Mouse (Mus musculus): Measurements from ENCODE around the gene Gm28053.

DNA sequence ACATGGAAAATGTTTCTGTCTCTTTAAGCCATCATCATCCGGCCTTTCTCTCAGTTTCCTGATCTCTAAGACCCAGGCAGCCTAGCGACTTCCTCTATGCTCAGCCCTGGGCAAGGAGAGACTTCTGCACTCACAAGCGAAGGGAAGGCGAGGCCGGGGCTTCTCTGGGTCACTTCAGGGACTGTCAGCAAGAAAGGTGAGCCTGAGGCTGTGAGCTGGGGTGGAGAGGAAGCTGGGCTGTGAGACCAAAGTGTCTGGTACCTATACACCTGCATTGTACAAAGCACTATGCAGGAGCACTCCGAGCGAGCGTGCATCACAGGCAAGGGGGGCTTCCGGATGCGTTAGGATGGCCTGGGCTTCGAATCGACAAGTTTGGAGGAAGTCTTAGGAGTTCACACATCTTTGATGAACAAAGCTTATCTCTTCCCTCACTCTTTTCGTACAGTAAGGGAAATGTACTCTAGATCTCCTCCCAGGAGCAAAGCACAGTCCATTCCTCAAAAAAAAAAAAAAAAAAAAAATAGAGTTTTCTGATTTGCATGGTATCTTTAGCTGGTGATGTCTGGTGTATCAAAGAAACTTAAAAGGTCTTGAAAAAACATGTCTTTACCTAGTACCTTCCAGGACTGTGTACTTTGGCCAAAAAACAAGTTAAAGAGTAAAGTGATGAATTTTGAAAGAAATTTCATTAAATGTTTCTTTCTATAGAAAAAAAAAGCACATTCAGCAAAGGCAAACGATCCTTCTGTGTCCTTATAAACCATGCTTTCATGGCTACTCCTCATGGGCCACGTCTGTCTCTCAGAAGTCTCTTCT lies 20.8 kb downstream of the Gm28053 start, which contains the start of gene Gimap1:
- no peak for TF ChIP-seq CTCF (conservative IDR thresholded peaks at IDR 0.05; ENCODE audit: low read length)
- no peak for TF ChIP-seq NANOG (IDR thresholded peaks at IDR 0.05; ENCODE audit: borderline replicate concordance, low read length)

All from E14TG2a.4 (cell line).